Mouse (Mus musculus): ENCODE data around the gene Rexo1. TPM values are rescaled to one million over a fixed set of nuclear protein-coding genes. Genes with fewer than 3 reads are reported as not detected.

Rexo1 gene
- polyA plus RNA-seq, 1 experiment from 2014 or later, result 34.7 TPM

DNA sequence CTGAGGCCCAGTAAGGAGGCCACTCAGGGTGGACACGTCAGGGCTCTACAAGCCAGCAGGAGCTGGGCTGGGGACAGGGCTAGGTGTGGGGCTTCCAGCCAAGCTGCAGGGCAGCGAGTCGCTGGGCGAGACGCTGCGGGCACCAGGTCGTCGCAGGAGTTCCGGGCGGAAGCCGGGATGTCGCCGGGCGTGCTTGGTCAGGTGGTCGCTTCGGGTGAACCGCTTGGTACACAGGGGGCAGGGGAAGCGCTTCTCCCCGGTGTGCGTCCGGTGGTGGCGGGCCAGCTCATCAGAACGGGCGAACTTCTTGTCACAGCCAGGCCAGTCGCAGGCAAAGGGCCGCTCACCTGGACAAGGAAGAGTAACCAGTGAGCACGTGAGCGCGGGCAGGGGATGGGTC is 7.5 kb upstream of the Rexo1 start:
- Histone ChIP-seq H3K4me3 (0 out of 2 replicates have a peak overlapping the region, but pooled peaks have one; percentile 17), H3K27ac (replicated peaks) (no peak overlapping the region), H3K9me3 (no peaks in the 10 kb centered on the region), H3K4me1 (peaks cover 58% of the 10 kb centered on the region), H3K27me3 (replicated peaks; ENCODE audit: low read depth, poor library complexity, severe bottlenecking) (no peaks in the 10 kb centered on the region), H3K36me3 (replicated peaks) (peaks cover 21% of the 10 kb centered on the region)
- 94% methylated on average over 29 of the region's 29 CpGs for WGBS
- DNase-seq (ENCODE audit: low spot score), result no peak

DNA sequence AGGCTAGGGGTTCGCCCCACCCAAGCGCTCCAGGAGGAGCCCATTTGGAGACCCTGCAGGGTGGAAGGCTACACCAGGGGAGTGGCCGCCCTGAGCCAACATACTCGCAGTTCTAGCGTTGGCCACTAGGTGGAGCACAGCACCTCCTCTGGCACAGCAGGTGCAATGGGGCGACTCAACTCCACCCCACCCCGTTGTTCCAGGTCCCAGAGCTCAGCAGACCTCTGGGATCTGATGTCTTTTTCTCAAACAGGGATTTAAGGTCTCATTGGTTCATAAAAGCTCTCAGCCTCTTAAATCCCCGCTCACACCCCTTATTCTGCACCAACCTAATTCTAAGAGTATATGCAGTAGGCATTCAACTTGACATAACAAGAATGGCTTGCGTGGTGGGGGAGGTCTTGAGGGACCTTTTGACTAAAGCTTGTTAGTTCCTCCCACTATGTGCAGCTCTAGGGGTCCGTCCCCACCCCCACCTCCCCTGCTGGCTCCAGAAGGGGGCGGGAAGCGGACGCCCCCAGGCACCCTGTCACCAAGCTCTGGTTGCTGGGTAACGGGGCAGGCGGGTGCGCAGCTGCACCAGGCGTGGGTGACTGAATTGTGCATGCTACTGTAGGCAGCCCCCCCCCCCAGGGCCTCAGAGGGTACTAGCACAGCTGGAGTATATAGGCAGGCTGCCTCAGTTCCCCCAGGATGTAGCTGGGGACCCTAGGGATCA is 5.2 kb upstream of the Rexo1 start:
- Histone ChIP-seq H3K27ac (replicated peaks) (no peak overlapping the region), H3K4me1 (peaks cover 44% of the 10 kb centered on the region)
- WGBS, result 20% methylated on average over 17 of the region's 17 CpGs

DNA sequence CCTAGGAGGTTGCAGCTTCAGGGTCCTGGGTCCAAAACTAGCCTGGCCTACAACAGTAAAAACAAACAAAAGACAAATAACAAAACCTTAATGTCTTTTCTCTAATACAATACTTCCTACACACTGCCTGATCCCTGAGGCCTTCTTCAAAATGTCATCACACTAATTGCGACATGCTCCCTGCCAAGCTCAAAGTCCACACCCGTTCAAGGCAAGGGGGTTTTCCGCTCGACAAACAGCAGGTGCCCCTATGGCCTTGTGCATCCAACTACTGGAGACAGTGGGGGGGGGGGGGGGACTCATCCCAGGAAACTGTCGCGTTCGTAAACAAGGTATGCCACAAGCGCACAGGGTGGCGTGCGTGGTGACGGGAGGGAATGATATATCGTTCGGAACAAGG is 739 bp downstream of the Rexo1 start:
- peak overlapping the region; percentile 100 for H3K4me3 ChIP-seq
- DNase-seq (ENCODE audit: low spot score), result no peak
- peak overlapping the region; percentile 99 for H3K27ac ChIP-seq (replicated peaks)
- WGBS, result 2% methylated on average over 13 of the region's 13 CpGs
- H3K27me3 ChIP-seq (replicated peaks; ENCODE audit: low read depth, poor library complexity, severe bottlenecking), result no peaks in the 10 kb centered on the region
- H3K36me3 ChIP-seq (replicated peaks), result peaks cover 5% of the 10 kb centered on the region; the same call in 1 of the 2 replicates
- H3K4me1 ChIP-seq, result peaks cover 43% of the 10 kb centered on the region
- H3K9me3 ChIP-seq, result no peaks in the 10 kb centered on the region

More for the DNA sequence above, 5.2 kb upstream of the Rexo1 start:
- Histone ChIP-seq H3K9me3 (no peaks in the 10 kb centered on the region), H3K27me3 (replicated peaks; ENCODE audit: low read depth, poor library complexity, severe bottlenecking) (no peaks in the 10 kb centered on the region), H3K4me3 (peak overlapping the region; percentile 16; the same call in 1 of the 2 replicates), H3K36me3 (replicated peaks) (peaks cover 21% of the 10 kb centered on the region)
- DNase-seq (ENCODE audit: low spot score), result peak; percentile 88

DNA sequence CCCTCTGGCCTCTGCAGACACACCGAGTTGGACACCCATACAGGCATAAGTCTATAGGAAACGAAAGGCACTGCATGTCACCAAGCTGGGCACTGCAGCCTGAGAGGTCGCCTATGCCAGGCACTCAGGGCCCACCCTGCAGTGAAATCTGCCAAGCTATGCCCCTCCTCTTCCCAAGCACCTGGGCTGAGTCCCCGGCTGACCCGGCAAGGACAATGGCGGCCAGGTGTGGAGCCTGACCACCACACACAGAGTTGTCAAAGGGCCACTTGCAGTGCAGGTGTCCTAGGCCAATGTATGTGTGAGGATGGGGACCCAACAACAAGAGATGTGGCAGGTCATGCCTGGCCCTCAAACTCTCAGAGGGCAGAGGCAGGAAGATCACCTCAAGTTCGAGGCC is 1.9 kb downstream of the Rexo1 start:
- 91% methylated on average over 7 of the region's 7 CpGs for WGBS
- Histone ChIP-seq H3K27ac (replicated peaks) (no peak overlapping the region), H3K27me3 (replicated peaks; ENCODE audit: low read depth, poor library complexity, severe bottlenecking) (no peaks in the 10 kb centered on the region), H3K4me1 (peaks cover 43% of the 10 kb centered on the region), H3K4me3 (no peak overlapping the region), H3K36me3 (replicated peaks) (0 out of 2 replicates have a peak, but pooled peaks cover 5% of the 10 kb centered on the region), H3K9me3 (no peaks in the 10 kb centered on the region)
- DNase-seq (ENCODE audit: low spot score), result no peak

DNA sequence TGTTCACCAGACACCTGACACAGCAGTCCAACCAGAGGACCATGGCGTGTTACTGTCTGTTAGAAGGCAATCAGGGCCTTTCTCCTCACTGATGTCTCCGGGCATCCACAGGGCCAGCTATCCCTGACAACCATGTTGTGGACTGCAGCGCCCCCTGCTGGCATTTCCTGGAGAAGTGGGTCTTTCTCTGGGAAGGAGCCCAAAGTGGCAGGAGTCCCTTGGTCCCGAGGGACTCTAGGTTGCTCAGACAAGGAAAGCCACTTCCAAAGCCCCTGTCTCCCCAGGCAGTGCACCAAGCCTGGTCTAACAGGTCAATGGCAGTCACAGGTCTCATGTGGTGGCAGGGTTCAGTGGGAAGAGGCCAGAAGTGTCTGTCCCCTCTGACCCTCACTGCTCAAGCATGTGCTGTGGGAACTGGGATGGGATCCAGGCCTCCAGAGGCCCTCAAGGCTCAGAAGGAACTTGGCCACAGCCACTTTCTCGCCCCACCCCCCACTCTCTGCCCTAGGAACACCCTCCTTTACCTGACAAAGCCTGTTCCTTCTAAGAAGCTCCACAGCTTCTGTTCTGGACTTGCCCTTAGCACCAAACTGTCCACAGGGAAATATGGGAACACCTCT is 3.9 kb downstream of the Rexo1 start:
- peak; percentile 80 for DNase-seq (ENCODE audit: low spot score)
- WGBS, result 41% methylated on average over 5 of the region's 5 CpGs
- Histone ChIP-seq H3K36me3 (replicated peaks) (peaks cover 15% of the 10 kb centered on the region), H3K4me1 (peaks cover 48% of the 10 kb centered on the region), H3K27me3 (replicated peaks; ENCODE audit: low read depth, poor library complexity, severe bottlenecking) (no peaks in the 10 kb centered on the region), H3K27ac (replicated peaks) (no peak overlapping the region; the same call in 1 of the 2 replicates), H3K9me3 (no peaks in the 10 kb centered on the region), H3K4me3 (peak overlapping the region; percentile 11; the same call in 1 of the 2 replicates)

DNA sequence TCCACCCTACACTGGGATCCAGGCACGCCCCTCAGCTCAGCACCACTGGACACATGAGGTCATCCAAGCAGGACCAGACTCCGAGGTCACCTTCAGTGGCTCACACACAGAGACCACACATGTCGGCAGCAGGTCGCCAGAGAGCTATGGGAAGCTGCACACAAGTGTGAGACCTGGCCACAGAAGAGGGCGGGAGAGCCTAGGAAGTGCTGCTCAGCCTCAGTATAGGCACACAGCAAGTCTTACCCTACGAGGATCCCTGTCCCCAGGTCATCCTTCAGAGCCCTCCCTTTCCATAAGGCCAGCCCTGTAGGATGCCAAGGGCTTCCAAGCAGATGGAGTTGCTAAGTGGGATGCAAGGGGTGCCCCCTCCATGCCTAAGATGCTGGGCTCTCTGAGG is 7.4 kb downstream of the Rexo1 start:
- 88% methylated on average over 6 of the region's 6 CpGs for WGBS
- DNase-seq (ENCODE audit: low spot score), result no peak
- H3K9me3 ChIP-seq, result no peaks in the 10 kb centered on the region
- no peaks in the 10 kb centered on the region for H3K27me3 ChIP-seq (replicated peaks; ENCODE audit: low read depth, poor library complexity, severe bottlenecking)
- H3K4me1 ChIP-seq, result peaks cover 28% of the 10 kb centered on the region
- H3K27ac ChIP-seq (replicated peaks), result no peak overlapping the region
- peaks cover 37% of the 10 kb centered on the region for H3K36me3 ChIP-seq (replicated peaks)
- H3K4me3 ChIP-seq, result peak overlapping the region; percentile 16; the same call in 1 of the 2 replicates

DNA sequence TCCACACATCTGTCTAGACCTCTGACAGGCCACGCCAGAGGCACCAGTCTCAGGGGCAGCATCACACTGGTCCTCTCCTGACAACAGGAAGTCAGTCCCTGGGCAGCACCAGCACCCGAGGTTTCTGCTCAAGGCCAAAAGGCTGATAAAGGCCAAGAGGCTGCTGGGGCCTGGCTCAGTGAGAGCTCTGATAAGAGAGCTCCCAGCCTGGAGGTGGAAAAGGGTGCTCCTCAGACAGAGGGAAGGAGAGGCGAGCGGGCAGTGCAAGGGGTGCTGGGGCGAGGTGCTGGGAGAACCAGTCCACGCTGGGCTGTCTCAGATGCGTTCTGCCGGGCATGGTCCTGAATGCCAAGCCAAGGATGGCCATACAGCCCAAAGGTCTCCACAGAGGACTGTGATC is 7.8 kb downstream of the Rexo1 start:
- no peaks in the 10 kb centered on the region for H3K9me3 ChIP-seq
- DNase-seq (ENCODE audit: low spot score), result no peak

DNA sequence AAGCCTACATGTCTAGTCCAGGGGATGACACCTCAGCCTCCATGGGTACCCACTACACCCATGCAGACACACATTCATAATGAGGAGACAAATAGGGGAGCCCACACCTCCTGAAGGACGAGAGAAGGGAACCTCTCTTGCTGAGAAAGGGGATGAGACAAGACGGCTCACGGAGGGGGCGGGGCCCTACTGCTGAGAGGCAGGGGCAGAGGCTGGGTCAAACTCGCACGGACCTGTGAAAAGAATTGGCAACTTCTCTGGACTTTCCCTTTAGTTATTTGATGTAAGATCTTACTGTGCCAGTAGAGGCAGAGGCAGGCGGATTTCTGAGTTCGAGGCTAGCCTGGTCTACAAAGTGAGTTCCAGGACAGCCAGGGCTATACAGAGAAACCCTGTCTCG is 9.0 kb downstream of the Rexo1 start:
- DNase-seq (ENCODE audit: low spot score), result no peak

More for the DNA sequence above, 7.8 kb downstream of the Rexo1 start:
- no peak overlapping the region for H3K27ac ChIP-seq (replicated peaks)
- peak overlapping the region; percentile 16; the same call in 1 of the 2 replicates for H3K4me3 ChIP-seq
- H3K4me1 ChIP-seq, result peaks cover 28% of the 10 kb centered on the region
- H3K36me3 ChIP-seq (replicated peaks), result peaks cover 41% of the 10 kb centered on the region
- H3K27me3 ChIP-seq (replicated peaks; ENCODE audit: low read depth, poor library complexity, severe bottlenecking), result no peaks in the 10 kb centered on the region
- WGBS, result 91% methylated on average over 8 of the region's 8 CpGs

DNA sequence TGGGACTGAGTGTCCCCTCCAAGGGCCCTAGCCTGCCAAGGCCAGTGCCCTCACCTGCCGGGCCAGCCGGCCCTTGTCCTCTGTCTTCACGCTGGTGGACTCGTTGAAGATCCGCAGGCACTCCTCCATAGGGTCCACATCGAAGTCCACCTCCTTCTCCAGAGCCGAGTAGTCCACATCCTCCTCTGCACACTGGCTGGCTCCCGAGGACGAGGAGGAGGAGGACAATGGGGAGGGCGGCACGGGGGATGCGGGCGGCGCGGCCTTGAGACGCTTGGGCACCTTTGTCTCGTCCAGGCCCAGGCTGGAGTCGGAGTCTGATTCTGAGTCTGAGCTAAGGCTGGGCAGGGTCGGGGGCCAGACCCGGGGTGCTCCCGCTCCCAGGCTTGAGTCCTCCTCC is 12.1 kb downstream of the Rexo1 start:
- H3K27ac ChIP-seq (replicated peaks), result no peak overlapping the region; the same call in 1 of the 2 replicates
- H3K9me3 ChIP-seq, result no peaks in the 10 kb centered on the region
- H3K4me1 ChIP-seq, result peaks cover 16% of the 10 kb centered on the region; the same call in 1 of the 2 replicates
- no peak overlapping the region; the same call in 1 of the 2 replicates for H3K4me3 ChIP-seq
- H3K36me3 ChIP-seq (replicated peaks), result peaks cover 80% of the 10 kb centered on the region
- no peak for DNase-seq (ENCODE audit: low spot score)
- no peaks in the 10 kb centered on the region for H3K27me3 ChIP-seq (replicated peaks; ENCODE audit: low read depth, poor library complexity, severe bottlenecking)
- 91% methylated on average over 21 of the region's 21 CpGs for whole genome bisulfite sequencing

More for the DNA sequence above, 9.0 kb downstream of the Rexo1 start:
- Histone ChIP-seq H3K4me3 (no peak overlapping the region), H3K27ac (replicated peaks) (no peak overlapping the region), H3K9me3 (no peaks in the 10 kb centered on the region), H3K4me1 (peaks cover 19% of the 10 kb centered on the region), H3K27me3 (replicated peaks; ENCODE audit: low read depth, poor library complexity, severe bottlenecking) (no peaks in the 10 kb centered on the region), H3K36me3 (replicated peaks) (peaks cover 54% of the 10 kb centered on the region)
- 66% methylated on average over 9 of the region's 9 CpGs for WGBS

DNA sequence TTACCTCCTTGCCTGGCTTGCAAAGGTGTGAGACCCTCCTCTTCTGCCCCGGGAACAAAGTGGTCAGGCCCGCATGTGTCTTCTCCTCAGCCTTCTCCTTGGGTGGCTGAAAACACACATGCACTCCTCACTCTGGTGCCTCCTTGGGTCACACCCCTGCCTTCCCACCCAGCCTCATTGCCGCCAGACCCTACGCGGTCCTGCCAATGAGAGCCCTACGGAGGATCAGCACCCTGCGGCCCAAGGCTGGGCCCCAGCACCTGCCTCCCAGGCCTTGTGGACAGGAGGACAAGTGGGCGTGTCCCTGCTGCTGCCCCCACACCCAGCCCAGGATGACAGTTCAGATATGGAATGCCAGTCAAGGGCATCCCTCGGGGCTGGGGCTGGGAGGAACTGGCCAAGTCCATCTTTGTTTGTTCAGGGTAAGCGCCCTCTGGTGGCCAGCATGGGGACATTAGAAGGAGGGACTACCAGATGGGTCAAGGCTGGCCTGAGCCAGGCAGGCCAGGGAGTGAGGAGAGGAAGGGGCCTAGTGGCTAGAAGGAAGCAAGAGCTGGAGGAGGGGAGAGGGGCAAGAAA is 12.8 kb downstream of the Rexo1 start:
- WGBS, result 76% methylated on average over 10 of the region's 10 CpGs
- H3K4me1 ChIP-seq, result peaks cover 16% of the 10 kb centered on the region; the same call in 1 of the 2 replicates
- no peak overlapping the region for H3K27ac ChIP-seq (replicated peaks)
- peak overlapping the region; percentile 9; the same call in 1 of the 2 replicates for H3K4me3 ChIP-seq
- H3K27me3 ChIP-seq (replicated peaks; ENCODE audit: low read depth, poor library complexity, severe bottlenecking), result no peaks in the 10 kb centered on the region
- peaks cover 80% of the 10 kb centered on the region for H3K36me3 ChIP-seq (replicated peaks)
- DNase-seq (ENCODE audit: low spot score), result peak; percentile 78
- no peaks in the 10 kb centered on the region for H3K9me3 ChIP-seq

DNA sequence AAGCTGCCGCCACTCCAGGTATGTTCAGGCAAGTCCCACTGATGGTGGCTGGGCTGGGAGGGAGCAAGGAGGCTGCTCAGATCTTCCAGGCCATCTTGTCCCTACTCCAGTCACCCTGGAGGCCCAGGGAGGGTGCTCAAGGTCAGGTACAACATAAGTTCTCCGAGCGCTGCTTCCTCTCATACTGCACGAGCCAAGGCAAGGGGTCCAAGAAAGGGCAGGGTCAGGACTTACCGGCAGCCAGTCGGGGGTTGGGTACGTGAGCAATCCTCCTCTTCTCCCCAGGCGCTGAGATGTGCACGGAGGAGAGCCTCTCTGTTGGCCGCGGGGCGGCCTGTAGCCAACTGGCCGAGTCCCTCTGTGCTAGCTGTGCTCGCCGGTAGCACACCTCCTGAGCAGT is 13.8 kb downstream of the Rexo1 start:
- DNase-seq (ENCODE audit: low spot score), result no peak
- Histone ChIP-seq H3K36me3 (replicated peaks) (peaks cover 87% of the 10 kb centered on the region), H3K4me1 (peaks cover 9% of the 10 kb centered on the region; the same call in 1 of the 2 replicates), H3K9me3 (no peaks in the 10 kb centered on the region), H3K4me3 (no peak overlapping the region), H3K27me3 (replicated peaks; ENCODE audit: low read depth, poor library complexity, severe bottlenecking) (no peaks in the 10 kb centered on the region), H3K27ac (replicated peaks) (no peak overlapping the region)
- WGBS, result 93% methylated on average over 15 of the region's 15 CpGs

DNA sequence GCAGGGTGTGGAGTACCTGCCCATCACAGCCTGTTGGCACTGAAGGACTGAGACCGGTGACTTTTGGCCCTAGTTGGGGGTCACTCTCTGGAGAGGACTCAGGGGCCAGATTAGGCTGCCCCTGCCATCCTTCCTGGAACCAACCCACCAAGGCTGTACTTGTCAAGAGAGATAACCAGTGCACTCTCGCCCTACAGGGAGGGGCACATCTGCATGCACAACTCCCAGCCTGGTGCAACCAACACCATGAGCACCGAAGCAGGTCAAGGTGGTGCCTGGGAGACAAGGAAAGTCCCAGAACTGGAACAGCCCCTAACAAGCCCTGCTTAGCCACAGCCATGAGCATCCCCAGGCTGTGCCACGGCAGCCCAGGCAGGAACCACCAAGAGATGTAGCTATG is 14.4 kb downstream of the Rexo1 start:
- DNase-seq (ENCODE audit: low spot score), result no peak
- H3K36me3 ChIP-seq (replicated peaks), result peaks cover 91% of the 10 kb centered on the region
- WGBS, result 96% methylated on average over 4 of the region's 4 CpGs

More for the DNA sequence above, 14.4 kb downstream of the Rexo1 start:
- H3K4me3 ChIP-seq, result no peak overlapping the region
- H3K27me3 ChIP-seq (replicated peaks; ENCODE audit: low read depth, poor library complexity, severe bottlenecking), result no peaks in the 10 kb centered on the region
- H3K27ac ChIP-seq (replicated peaks), result no peak overlapping the region
- H3K9me3 ChIP-seq, result no peaks in the 10 kb centered on the region
- H3K4me1 ChIP-seq, result peaks cover 9% of the 10 kb centered on the region; the same call in 1 of the 2 replicates
